Mouse (Mus musculus): ENCODE data around the gene Tcp11. TPM values are rescaled to one million over a fixed set of nuclear protein-coding genes. Genes with fewer than 3 reads are reported as not detected.

The Tcp11 gene
- polyA plus RNA-seq, 1 experiment = 0.29 TPM

GRCm38 (mm10) chr17:28116335-28116734 is 35.9 kb upstream of the Tcp11 start:
- WGBS = 85% methylated on average over 9 of the region's 9 CpGs
- TF ChIP-seq POLR2A (IDR thresholded peaks at IDR 0.05; ENCODE audit: low read depth, low read length) = no peak
- no peak for TF ChIP-seq CTCF (IDR thresholded peaks at IDR 0.05; ENCODE audit: extremely low read depth, insufficient read length, insufficient replicate concordance, low read depth, low read length)
- H3K4me3 ChIP-seq (ENCODE audit: low read depth, low read length) = no peak overlapping the region
- no peaks in the 10 kb centered on the region for H3K4me1 ChIP-seq (ENCODE audit: control insufficient read depth, insufficient read depth, insufficient read length, low read length)
- H3K36me3 ChIP-seq (ENCODE audit: control insufficient read depth, insufficient read depth, low read length) = no peaks in the 10 kb centered on the region
- H3K27ac ChIP-seq (ENCODE audit: insufficient read depth, low read depth, low read length) = no peak overlapping the region
- H3K27me3 ChIP-seq (ENCODE audit: control insufficient read depth, insufficient read depth, low read length) = peaks cover 6% of the 10 kb centered on the region; the same call in 1 of the 2 replicates

GRCm38 (mm10) chr17:28112266-28112665 is 31.8 kb upstream of the Tcp11 start:
- 84% methylated on average over 8 of the region's 8 CpGs for WGBS
- H3K4me3 ChIP-seq (ENCODE audit: low read depth, low read length) = no peak overlapping the region
- H3K36me3 ChIP-seq (ENCODE audit: control insufficient read depth, insufficient read depth, low read length) = no peaks in the 10 kb centered on the region
- TF ChIP-seq CTCF (IDR thresholded peaks at IDR 0.05; ENCODE audit: extremely low read depth, insufficient read length, insufficient replicate concordance, low read depth, low read length) = no peak
- no peak for TF ChIP-seq POLR2A (IDR thresholded peaks at IDR 0.05; ENCODE audit: low read depth, low read length)
- no peaks in the 10 kb centered on the region for H3K27me3 ChIP-seq (ENCODE audit: control insufficient read depth, insufficient read depth, low read length)
- H3K4me1 ChIP-seq (ENCODE audit: control insufficient read depth, insufficient read depth, insufficient read length, low read length) = no peaks in the 10 kb centered on the region
- H3K27ac ChIP-seq (ENCODE audit: insufficient read depth, low read depth, low read length) = no peak overlapping the region

GRCm38 (mm10) chr17:28107275-28107674 is 26.8 kb upstream of the Tcp11 start:
- Histone ChIP-seq H3K4me3 (ENCODE audit: low read depth, low read length) (no peak overlapping the region), H3K27ac (ENCODE audit: insufficient read depth, low read depth, low read length) (no peak overlapping the region), H3K4me1 (ENCODE audit: control insufficient read depth, insufficient read depth, insufficient read length, low read length) (no peaks in the 10 kb centered on the region), H3K27me3 (ENCODE audit: control insufficient read depth, insufficient read depth, low read length) (no peaks in the 10 kb centered on the region), H3K36me3 (ENCODE audit: control insufficient read depth, insufficient read depth, low read length) (no peaks in the 10 kb centered on the region)
- 36% methylated on average over 14 of the region's 14 CpGs for WGBS
- TF ChIP-seq CTCF (IDR thresholded peaks at IDR 0.05; ENCODE audit: extremely low read depth, insufficient read length, insufficient replicate concordance, low read depth, low read length) (no peak), POLR2A (IDR thresholded peaks at IDR 0.05; ENCODE audit: low read depth, low read length) (no peak)

GRCm38 (mm10) chr17:28106352-28106751 is 25.9 kb upstream of the Tcp11 start:
- TF ChIP-seq CTCF (IDR thresholded peaks at IDR 0.05; ENCODE audit: extremely low read depth, insufficient read length, insufficient replicate concordance, low read depth, low read length) (peak; percentile 46; the same call in 1 of the 2 replicates), POLR2A (IDR thresholded peaks at IDR 0.05; ENCODE audit: low read depth, low read length) (no peak)
- no peaks in the 10 kb centered on the region for H3K27me3 ChIP-seq (ENCODE audit: control insufficient read depth, insufficient read depth, low read length)
- WGBS = 77% methylated on average over 6 of the region's 6 CpGs
- no peak overlapping the region for H3K4me3 ChIP-seq (ENCODE audit: low read depth, low read length)
- H3K27ac ChIP-seq (ENCODE audit: insufficient read depth, low read depth, low read length) = no peak overlapping the region
- H3K36me3 ChIP-seq (ENCODE audit: control insufficient read depth, insufficient read depth, low read length) = no peaks in the 10 kb centered on the region
- no peaks in the 10 kb centered on the region for H3K4me1 ChIP-seq (ENCODE audit: control insufficient read depth, insufficient read depth, insufficient read length, low read length)

GRCm38 (mm10) chr17:28104416-28104815 is 24.0 kb upstream of the Tcp11 start:
- no peak overlapping the region for H3K27ac ChIP-seq (ENCODE audit: insufficient read depth, low read depth, low read length)
- no peaks in the 10 kb centered on the region for H3K4me1 ChIP-seq (ENCODE audit: control insufficient read depth, insufficient read depth, insufficient read length, low read length)
- WGBS = 65% methylated on average over 6 of the region's 6 CpGs
- no peaks in the 10 kb centered on the region for H3K36me3 ChIP-seq (ENCODE audit: control insufficient read depth, insufficient read depth, low read length)
- H3K4me3 ChIP-seq (ENCODE audit: low read depth, low read length) = no peak overlapping the region
- TF ChIP-seq CTCF (IDR thresholded peaks at IDR 0.05; ENCODE audit: extremely low read depth, insufficient read length, insufficient replicate concordance, low read depth, low read length) = no peak
- no peak for TF ChIP-seq POLR2A (IDR thresholded peaks at IDR 0.05; ENCODE audit: low read depth, low read length)
- no peaks in the 10 kb centered on the region for H3K27me3 ChIP-seq (ENCODE audit: control insufficient read depth, insufficient read depth, low read length)

- Histone ChIP-seq H3K4me1 (ENCODE audit: control insufficient read depth, insufficient read depth, insufficient read length, low read length) (no peaks in the 10 kb centered on the region), H3K4me3 (ENCODE audit: low read depth, low read length) (no peak overlapping the region), H3K27ac (ENCODE audit: insufficient read depth, low read depth, low read length) (no peak overlapping the region), H3K27me3 (ENCODE audit: control insufficient read depth, insufficient read depth, low read length) (no peaks in the 10 kb centered on the region), H3K36me3 (ENCODE audit: control insufficient read depth, insufficient read depth, low read length) (no peaks in the 10 kb centered on the region)
- WGBS = 43% methylated on average over 10 of the region's 10 CpGs
- TF ChIP-seq CTCF (IDR thresholded peaks at IDR 0.05; ENCODE audit: extremely low read depth, insufficient read length, insufficient replicate concordance, low read depth, low read length) = no peak
- TF ChIP-seq POLR2A (IDR thresholded peaks at IDR 0.05; ENCODE audit: low read depth, low read length) = no peak
Observed at GRCm38 (mm10) chr17:28101902-28102319, 21.5 kb upstream of the Tcp11 start.

GRCm38 (mm10) chr17:28101284-28101887 is 20.9 kb upstream of the Tcp11 start:
- no peak overlapping the region for H3K27ac ChIP-seq (ENCODE audit: insufficient read depth, low read depth, low read length)
- no peaks in the 10 kb centered on the region for H3K4me1 ChIP-seq (ENCODE audit: control insufficient read depth, insufficient read depth, insufficient read length, low read length)
- TF ChIP-seq POLR2A (IDR thresholded peaks at IDR 0.05; ENCODE audit: low read depth, low read length) (no peak), CTCF (IDR thresholded peaks at IDR 0.05; ENCODE audit: extremely low read depth, insufficient read length, insufficient replicate concordance, low read depth, low read length) (no peak)
- 59% methylated on average over 12 of the region's 12 CpGs for WGBS
- H3K4me3 ChIP-seq (ENCODE audit: low read depth, low read length) = no peak overlapping the region
- H3K36me3 ChIP-seq (ENCODE audit: control insufficient read depth, insufficient read depth, low read length) = no peaks in the 10 kb centered on the region
- no peaks in the 10 kb centered on the region for H3K27me3 ChIP-seq (ENCODE audit: control insufficient read depth, insufficient read depth, low read length)

Data from small intestine, adult 2 months (tissue).